Mouse (Mus musculus) kidney, embryonic 15.5 days (tissue): ENCODE measurements around the gene Tmem262. TPM values are rescaled to one million over a fixed set of nuclear protein-coding genes. Genes with fewer than 3 reads are reported as not detected.

Source experiments
- ATAC-seq: fragments of 200-750 bp; cut with Nextera tagmentation; replicated peaks from 2 replicates; pipeline ENCODE4 v1.8.0; 2017; ENCODE audit warnings: moderate TSS enrichment; ENCODE audit not compliant: low FRiP score
- H3K27ac ChIP-seq: fragments of 300-500 bp; sonication (generic); 2 replicates; pipeline ENCODE4 v1.5.1; 2015; ENCODE audit warnings: mild to moderate bottlenecking, inconsistent platforms
- H3K27me3 ChIP-seq: fragments of 300-500 bp; sonication (generic); 2 replicates; pipeline ENCODE4 v1.6.1; 2015; ENCODE audit warnings: inconsistent platforms
- H3K36me3 ChIP-seq: fragments of 300-500 bp; sonication (generic); 2 replicates; pipeline ENCODE4 v1.6.1; 2015; ENCODE audit warnings: inconsistent platforms
- H3K4me1 ChIP-seq: fragments of 300-500 bp; sonication (generic); 2 replicates; pipeline ENCODE4 v1.6.1; 2015; ENCODE audit warnings: inconsistent platforms
- H3K4me2 ChIP-seq: fragments of 300-500 bp; sonication (generic); 2 replicates; pipeline ENCODE4 v1.6.1; 2015; ENCODE audit warnings: moderate library complexity, mild to moderate bottlenecking, inconsistent platforms
- H3K4me3 ChIP-seq: fragments of 300-500 bp; sonication (generic); replicated peaks from 2 replicates; pipeline ENCODE4 v1.5.1; 2015; ENCODE audit warnings: mild to moderate bottlenecking, inconsistent platforms
- H3K9ac ChIP-seq: fragments of 300-500 bp; sonication (generic); 2 replicates; pipeline ENCODE4 v1.6.1; 2015; ENCODE audit warnings: mild to moderate bottlenecking, inconsistent platforms
- H3K9me3 ChIP-seq: fragments of 300-500 bp; sonication (generic); replicated peaks from 2 replicates; pipeline ENCODE4 v1.6.1; 2016; ENCODE audit warnings: inconsistent platforms
- WGBS: fragments of 180-500 bp; shearing (Covaris S2); methylation state at CpG from one replicate; pipeline ENCODE4 v1.1.7; 2015; ENCODE audit warnings: mixed read lengths; 5-methylcytosine and 5-hydroxymethylcytosine counted together
- polyA plus RNA-seq: library from polyadenylated mRNA; unstranded; fragments of >200 nt; fragmentation: Nextera tagmentation; extraction: Ambion mirVana; gene quantifications from 2 replicates; pipeline ENCODE4 v1.2.1, GENCODE M21; 2015

Tmem262 gene
- polyA plus RNA-seq, 1 experiment from 2014 or later, result not detected

DNA sequence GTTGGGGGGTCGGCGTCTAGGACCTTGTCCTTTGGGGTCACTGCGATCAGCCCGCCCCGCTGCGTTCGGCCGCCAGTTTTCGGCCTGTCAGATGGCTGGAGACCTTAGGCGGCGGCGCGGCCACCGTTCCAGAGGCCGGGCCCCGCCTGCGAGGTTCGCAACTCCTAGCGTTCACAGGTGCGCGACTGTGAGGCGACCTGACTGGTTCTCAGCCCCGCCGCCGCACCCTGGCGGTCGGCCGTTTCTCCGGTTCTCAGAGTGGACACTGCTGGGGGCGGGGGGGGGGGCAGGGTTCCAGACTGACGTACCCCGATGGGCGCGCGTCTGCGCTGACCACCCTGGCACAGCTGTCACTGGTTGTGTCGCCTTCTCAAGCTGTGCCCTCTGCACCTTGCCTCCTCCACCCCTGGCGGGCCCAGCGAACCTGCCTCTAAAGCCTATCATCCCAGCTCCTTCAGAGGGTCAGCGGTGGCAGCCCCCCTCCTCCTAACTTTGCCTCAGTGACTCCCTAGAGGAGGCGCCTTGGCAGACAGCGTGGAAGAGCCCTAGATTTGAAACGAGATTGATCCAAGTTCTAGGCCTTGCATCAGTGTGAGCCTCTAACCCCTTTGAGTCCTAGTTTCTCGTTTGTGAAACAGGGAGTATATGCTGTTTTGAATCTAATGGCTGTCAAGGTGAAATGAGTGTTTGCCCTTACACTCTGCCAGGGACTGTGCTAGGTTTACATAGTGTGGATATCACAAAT, 32.5 kb upstream of the Tmem262 start:
- peak; percentile 10; the same call in 1 of the 2 replicates for ATAC-seq

DNA sequence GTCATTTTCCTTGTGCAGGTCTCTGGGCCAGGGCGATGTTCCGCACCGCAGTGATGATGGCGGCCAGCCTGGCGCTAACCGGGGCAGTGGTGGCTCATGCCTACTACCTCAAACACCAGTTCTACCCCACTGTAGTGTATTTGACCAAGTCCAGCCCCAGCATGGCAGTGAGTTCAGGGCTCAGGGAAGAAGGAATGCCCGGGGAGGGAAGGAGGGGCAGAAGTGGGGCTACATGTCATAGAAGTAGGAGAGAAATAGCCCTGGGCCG, 32.0 kb upstream of the Tmem262 start:
- Histone ChIP-seq H3K27me3 (no peaks in the 10 kb centered on the region), H3K4me1 (peaks cover 27% of the 10 kb centered on the region), H3K4me2 (peak overlapping the region; percentile 86), H3K9me3 (no peaks in the 10 kb centered on the region), H3K4me3 (peak overlapping the region; percentile 99), H3K9ac (peak overlapping the region; percentile 88), H3K27ac (peak overlapping the region; percentile 99), H3K36me3 (peaks cover 48% of the 10 kb centered on the region)
- WGBS, result 84% methylated on average over 8 of the region's 8 CpGs
- ATAC-seq, result no peak

More for the DNA sequence above, 32.5 kb upstream of the Tmem262 start:
- H3K4me1 ChIP-seq, result peaks cover 28% of the 10 kb centered on the region
- peak overlapping the region; percentile 99 for H3K4me3 ChIP-seq
- peaks cover 43% of the 10 kb centered on the region for H3K36me3 ChIP-seq
- 1% methylated on average over 44 of the region's 44 CpGs for WGBS
- no peaks in the 10 kb centered on the region for H3K27me3 ChIP-seq
- H3K4me2 ChIP-seq, result peak overlapping the region; percentile 86
- H3K27ac ChIP-seq, result peak overlapping the region; percentile 99
- H3K9ac ChIP-seq, result peak overlapping the region; percentile 88
- no peaks in the 10 kb centered on the region for H3K9me3 ChIP-seq

DNA sequence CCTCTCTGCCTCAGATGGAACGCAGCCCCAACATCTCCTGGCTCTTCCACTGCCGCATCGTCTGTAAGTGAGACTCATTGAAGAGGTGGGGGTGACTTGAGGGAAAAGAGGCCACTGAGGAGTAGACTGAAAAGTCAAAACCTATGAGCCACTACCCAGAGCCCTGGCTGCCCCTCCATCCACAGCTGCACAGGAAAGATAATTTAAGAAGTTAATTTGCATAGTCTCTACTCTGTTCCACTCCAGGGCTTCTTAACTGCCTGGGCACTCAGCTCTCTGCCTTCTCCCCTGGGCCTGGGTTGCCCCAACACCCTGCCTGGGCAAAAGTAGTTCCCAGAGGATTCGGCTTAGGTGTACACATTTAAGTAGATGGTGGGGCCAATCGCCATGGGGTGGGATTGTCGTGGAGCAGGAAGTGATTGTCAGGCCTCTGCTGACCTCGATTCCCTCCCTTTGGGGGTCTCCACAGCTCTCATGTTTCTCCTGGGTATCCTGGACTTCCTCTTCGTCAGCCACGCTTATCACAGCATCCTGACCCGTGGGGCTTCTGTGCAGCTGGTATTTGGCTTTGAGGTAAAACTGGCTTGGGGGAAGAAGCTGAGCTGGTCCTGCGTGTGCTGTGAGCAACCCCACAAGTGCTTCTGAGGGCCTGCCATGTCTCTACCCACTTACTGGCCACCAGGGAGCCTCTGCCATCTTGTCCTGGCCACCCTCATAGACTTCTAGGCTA, 31.0 kb upstream of the Tmem262 start:
- H3K9me3 ChIP-seq, result no peaks in the 10 kb centered on the region
- peaks cover 32% of the 10 kb centered on the region for H3K4me1 ChIP-seq
- peak overlapping the region; percentile 86; the same call in 1 of the 2 replicates for H3K4me2 ChIP-seq
- no peak overlapping the region for H3K27ac ChIP-seq
- H3K27me3 ChIP-seq, result no peaks in the 10 kb centered on the region
- peaks cover 58% of the 10 kb centered on the region for H3K36me3 ChIP-seq
- 84% methylated on average over 11 of the region's 11 CpGs for WGBS
- peak overlapping the region; percentile 99 for H3K4me3 ChIP-seq
- H3K9ac ChIP-seq, result no peak overlapping the region
- ATAC-seq, result no peak

GRCm38 (mm10) chr19:6052516-6052915, 27.3 kb upstream of the Tmem262 start:
- WGBS, result 86% methylated on average over 7 of the region's 7 CpGs
- Histone ChIP-seq H3K9me3 (no peaks in the 10 kb centered on the region), H3K36me3 (peaks cover 79% of the 10 kb centered on the region), H3K27ac (no peak overlapping the region), H3K4me1 (peaks cover 29% of the 10 kb centered on the region), H3K27me3 (no peaks in the 10 kb centered on the region), H3K4me3 (no peak overlapping the region), H3K9ac (no peak overlapping the region), H3K4me2 (no peak overlapping the region)
- no peak for ATAC-seq

GRCm38 (mm10) chr19:6054296-6054695, 25.5 kb upstream of the Tmem262 start:
- H3K4me2 ChIP-seq, result no peak overlapping the region
- H3K9ac ChIP-seq, result no peak overlapping the region
- no peak overlapping the region for H3K27ac ChIP-seq
- H3K4me3 ChIP-seq, result no peak overlapping the region
- no peaks in the 10 kb centered on the region for H3K9me3 ChIP-seq
- H3K27me3 ChIP-seq, result no peaks in the 10 kb centered on the region
- 80% methylated on average over 5 of the region's 5 CpGs for WGBS
- ATAC-seq, result no peak
- peaks cover 74% of the 10 kb centered on the region for H3K36me3 ChIP-seq
- H3K4me1 ChIP-seq, result peaks cover 23% of the 10 kb centered on the region

- peak overlapping the region; percentile 95 for H3K4me3 ChIP-seq
- 0 out of 2 replicates have a peak overlapping the region, but pooled peaks have one; percentile 81 for H3K27ac ChIP-seq
- 54% methylated on average over 4 of the region's 4 CpGs for WGBS
- peaks cover 31% of the 10 kb centered on the region for H3K4me1 ChIP-seq
- H3K9me3 ChIP-seq, result no peaks in the 10 kb centered on the region
- H3K36me3 ChIP-seq, result peaks cover 61% of the 10 kb centered on the region
- H3K4me2 ChIP-seq, result peak overlapping the region; percentile 78
- peak overlapping the region; percentile 82 for H3K9ac ChIP-seq
- no peak for ATAC-seq
- H3K27me3 ChIP-seq, result no peaks in the 10 kb centered on the region
These were observed 23.1 kb upstream of the Tmem262 start for GRCm38 (mm10) chr19:6056696-6057095.

DNA sequence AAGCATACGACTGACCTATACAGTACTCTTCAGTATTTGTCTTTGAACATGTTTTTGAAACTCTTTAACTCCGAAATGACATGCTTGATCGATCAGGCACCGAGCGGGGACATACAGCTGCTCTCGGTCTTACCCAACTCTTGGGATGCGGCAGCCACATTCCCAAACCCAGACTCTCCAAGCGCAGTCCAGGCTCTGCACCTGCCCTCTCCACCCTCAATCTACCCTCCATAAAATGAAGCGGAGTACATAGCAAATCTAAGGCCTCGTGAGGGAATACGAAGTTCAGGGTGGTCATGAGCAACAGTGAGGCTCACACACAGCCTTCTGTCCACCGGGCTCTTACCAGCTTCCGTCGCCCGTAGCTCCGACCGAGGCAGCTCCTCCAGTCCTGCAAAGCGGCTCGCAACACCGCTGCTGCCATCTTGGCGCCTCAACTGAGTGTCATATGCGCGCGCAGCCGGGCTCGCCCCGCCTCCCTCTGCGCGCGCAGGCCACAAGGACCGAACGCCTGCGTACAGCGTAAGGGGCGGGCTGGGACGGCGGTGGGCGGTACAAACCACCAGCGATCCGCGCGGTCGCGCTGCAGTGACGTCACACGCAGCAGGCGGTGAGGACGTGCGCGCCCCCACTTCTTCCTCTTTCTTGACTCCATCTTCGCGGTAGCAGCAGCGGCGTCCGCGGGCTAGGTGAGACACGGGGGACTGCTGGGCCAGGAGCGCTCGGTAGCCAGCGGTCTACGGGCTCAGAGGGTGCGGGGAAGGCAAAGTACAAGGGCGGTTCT, 22.3 kb upstream of the Tmem262 start, which contains the start of the genes Mrpl49 and Fau:
Gene Mrpl49, minus strand, starts transcription at position 473 of the 784 bp plus-strand sequence.
Gene Fau, plus strand, starts transcription at position 532 of the 784 bp plus-strand sequence.
- H3K27me3 ChIP-seq, result no peaks in the 10 kb centered on the region
- ATAC-seq, result peak; percentile 89
- H3K9me3 ChIP-seq, result no peaks in the 10 kb centered on the region
- peaks cover 39% of the 10 kb centered on the region for H3K4me1 ChIP-seq
- peak within 1 kb of the TSS; percentile 78 for H3K4me2 ChIP-seq
- H3K4me3 ChIP-seq, result peak within 1 kb of the TSS; percentile 95
- H3K9ac ChIP-seq, result peak within 1 kb of the TSS; percentile 94
- under 1% methylated on average over 63 of the region's 63 CpGs for WGBS
- peak within 1 kb of the TSS; percentile 85 for H3K27ac ChIP-seq
- peaks cover 53% of the 10 kb centered on the region for H3K36me3 ChIP-seq

GRCm38 (mm10) chr19:6058513-6058912, 21.3 kb upstream of the Tmem262 start:
- WGBS, result 38% methylated on average over 5 of the region's 5 CpGs
- peaks cover 44% of the 10 kb centered on the region for H3K4me1 ChIP-seq
- H3K36me3 ChIP-seq, result peaks cover 43% of the 10 kb centered on the region
- no peak for ATAC-seq
- peak overlapping the region; percentile 94 for H3K9ac ChIP-seq
- no peaks in the 10 kb centered on the region for H3K9me3 ChIP-seq
- peak overlapping the region; percentile 95 for H3K4me3 ChIP-seq
- H3K27ac ChIP-seq, result peak overlapping the region; percentile 85
- H3K27me3 ChIP-seq, result no peaks in the 10 kb centered on the region
- peak overlapping the region; percentile 78 for H3K4me2 ChIP-seq

DNA sequence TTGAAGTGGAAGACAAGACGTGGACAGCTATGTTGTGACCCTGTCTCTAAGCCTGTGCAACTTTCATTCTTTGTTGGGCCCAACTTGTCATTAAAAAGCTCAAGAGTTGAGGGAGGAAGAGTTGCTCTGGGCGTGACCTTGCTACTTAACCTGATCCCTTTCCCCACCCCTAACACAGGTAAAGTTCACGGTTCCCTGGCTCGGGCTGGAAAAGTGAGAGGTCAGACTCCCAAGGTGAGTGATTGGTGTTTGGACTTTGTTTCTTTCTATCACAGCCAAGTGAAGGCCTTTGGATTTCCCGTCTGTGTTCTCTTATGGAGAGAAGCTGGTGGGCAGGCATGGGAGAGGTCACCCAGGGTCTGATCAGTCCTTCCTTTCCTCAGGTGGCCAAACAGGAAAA, 20.9 kb upstream of the Tmem262 start:
- peak overlapping the region; percentile 78 for H3K4me2 ChIP-seq
- H3K9ac ChIP-seq, result peak overlapping the region; percentile 94; the same call in 1 of the 2 replicates
- 0 out of 2 replicates have a peak overlapping the region, but pooled peaks have one; percentile 85 for H3K27ac ChIP-seq
- no peaks in the 10 kb centered on the region for H3K9me3 ChIP-seq
- 81% methylated on average over 5 of the region's 5 CpGs for WGBS
- peaks cover 46% of the 10 kb centered on the region for H3K4me1 ChIP-seq
- H3K36me3 ChIP-seq, result peaks cover 38% of the 10 kb centered on the region
- no peak for ATAC-seq
- peak overlapping the region; percentile 95 for H3K4me3 ChIP-seq
- no peaks in the 10 kb centered on the region for H3K27me3 ChIP-seq

- WGBS, result under 1% methylated on average over 58 of the region's 58 CpGs
- peak; percentile 73 for ATAC-seq
- H3K27me3 ChIP-seq, result no peaks in the 10 kb centered on the region
- peak within 1 kb of the TSS; percentile 98 for H3K4me2 ChIP-seq
- no peaks in the 10 kb centered on the region for H3K9me3 ChIP-seq
- peak within 1 kb of the TSS; percentile 80 for H3K4me3 ChIP-seq
- peaks cover 48% of the 10 kb centered on the region for H3K4me1 ChIP-seq
- peaks cover 19% of the 10 kb centered on the region for H3K36me3 ChIP-seq
- peak within 1 kb of the TSS; percentile 95 for H3K27ac ChIP-seq
- peak within 1 kb of the TSS; percentile 94 for H3K9ac ChIP-seq
These were observed 18.8 kb upstream of the Tmem262 start, which contains the start of gene Znhit2 for GRCm38 (mm10) chr19:6061021-6061533. Gene Znhit2 (plus strand): TSS chr19:6061192.

GRCm38 (mm10) chr19:6061641-6062302, 18.1 kb upstream of the Tmem262 start:
- Histone ChIP-seq H3K27me3 (no peaks in the 10 kb centered on the region), H3K27ac (peak overlapping the region; percentile 95), H3K4me3 (peak overlapping the region; percentile 80), H3K9me3 (no peaks in the 10 kb centered on the region), H3K4me2 (peak overlapping the region; percentile 98), H3K4me1 (peaks cover 48% of the 10 kb centered on the region), H3K9ac (peak overlapping the region; percentile 94), H3K36me3 (peaks cover 19% of the 10 kb centered on the region)
- 2% methylated on average over 44 of the region's 44 CpGs for WGBS
- peak; percentile 17; the same call in 1 of the 2 replicates for ATAC-seq
